Mouse (Mus musculus) left cerebral cortex, postnatal 10 days (tissue): ENCODE results near the gene Pdcl2. TPM values are rescaled to one million over a fixed set of nuclear protein-coding genes. Genes with fewer than 3 reads are reported as not detected.

Experiments
- DNase-seq, 2 experiments: peaks; one replicate each; pipeline ENCODE4 v3.0.0; 2021 to 2022; ENCODE audit warnings: low spot score in 2 of 2, mixed read lengths in 1 of 2; ENCODE audit errors: extremely low spot score in 1 of 2
- intact Hi-C: fragments of 180-260 bp; cut with DNase I; formaldehyde crosslinking; loops from one replicate; pipeline ENCODE4 v1.15.1; 2025
- total RNA-seq, 2 experiments: library from RNA; stranded (reverse); gene quantifications; 2 replicates each; pipeline ENCODE4 v1.2.3; 2021

Pdcl2 gene
- not detected for total RNA-seq

DNA sequence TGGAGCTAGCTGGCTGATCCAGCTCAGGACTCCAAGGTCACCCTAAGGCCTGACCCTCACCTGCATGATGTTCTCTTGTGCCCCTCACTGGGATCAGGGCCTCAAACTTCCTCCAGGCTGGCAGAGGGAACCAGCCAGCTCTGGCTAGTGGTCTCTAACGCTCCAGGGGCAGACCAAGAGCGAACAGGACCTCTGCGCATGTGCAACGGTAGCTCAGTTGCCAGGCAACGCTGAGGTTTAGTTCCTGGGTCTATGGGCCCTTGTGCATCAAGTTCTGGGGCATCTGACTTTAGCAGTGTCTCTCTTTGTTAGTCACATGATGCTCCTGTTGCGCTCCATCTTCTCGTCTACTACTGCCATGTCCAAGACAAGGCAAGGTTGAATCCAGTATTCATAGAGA lies at the start of gene Pdcl2:
Gene Pdcl2 (minus strand): TSS at position 204 of the 400 bp plus-strand sequence.
- intact Hi-C loops = no loop called here

DNA sequence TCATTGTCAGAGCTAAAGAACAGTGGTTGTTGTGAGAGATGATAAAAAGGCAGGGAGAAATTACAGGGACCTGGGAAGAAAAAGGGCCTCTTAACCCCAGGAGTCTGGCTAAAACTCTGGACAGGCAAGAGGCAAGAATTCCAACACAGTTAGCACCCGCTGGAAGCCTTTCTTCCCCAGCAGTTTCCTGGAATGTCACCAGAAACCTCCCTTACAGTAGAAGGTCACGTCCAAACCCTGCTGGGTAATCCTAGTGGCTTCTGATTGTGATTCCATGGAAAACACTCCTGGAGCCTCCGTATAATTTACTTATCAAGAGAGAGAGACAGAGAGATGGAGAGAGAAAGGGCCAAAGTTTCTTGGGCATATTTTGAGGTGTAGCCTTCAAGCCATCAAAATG lies 48.3 kb upstream of the Pdcl2 start:
- no peak for DNase-seq
- intact Hi-C loops = no loop called here

More for the DNA sequence above, at the start of gene Pdcl2:
- no peak for DNase-seq

DNA sequence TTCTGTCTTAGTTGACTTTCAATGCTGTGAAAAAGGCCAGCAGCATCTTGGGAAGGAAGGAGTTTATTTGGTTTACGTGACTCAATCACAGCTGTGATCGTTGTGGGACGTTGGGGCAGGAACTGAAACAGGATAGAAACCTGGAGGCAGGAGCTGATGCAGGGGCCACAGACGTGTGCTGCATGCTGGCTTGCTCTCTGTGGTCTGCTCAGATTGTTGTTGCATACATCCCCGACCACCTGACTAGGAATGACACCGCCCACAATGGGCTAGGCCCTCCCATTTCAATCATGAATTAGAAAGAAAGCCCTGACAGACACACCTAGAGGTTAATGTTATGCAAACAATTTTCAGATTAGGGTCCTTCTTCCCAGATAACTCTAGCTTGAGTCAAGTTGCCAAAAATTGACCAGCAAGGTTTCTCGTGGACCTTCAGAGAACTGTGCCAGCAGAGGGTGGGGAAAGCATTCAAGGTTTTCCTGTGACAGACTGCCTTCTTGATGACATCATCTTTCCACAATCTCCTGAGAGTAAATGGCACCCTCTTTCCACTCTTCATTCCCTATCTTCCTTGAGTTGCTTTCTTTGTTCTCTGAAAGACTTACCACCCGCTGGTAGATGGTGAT lies 38.4 kb upstream of the Pdcl2 start:
- intact Hi-C loops = no loop called here
- no peak for DNase-seq

DNA sequence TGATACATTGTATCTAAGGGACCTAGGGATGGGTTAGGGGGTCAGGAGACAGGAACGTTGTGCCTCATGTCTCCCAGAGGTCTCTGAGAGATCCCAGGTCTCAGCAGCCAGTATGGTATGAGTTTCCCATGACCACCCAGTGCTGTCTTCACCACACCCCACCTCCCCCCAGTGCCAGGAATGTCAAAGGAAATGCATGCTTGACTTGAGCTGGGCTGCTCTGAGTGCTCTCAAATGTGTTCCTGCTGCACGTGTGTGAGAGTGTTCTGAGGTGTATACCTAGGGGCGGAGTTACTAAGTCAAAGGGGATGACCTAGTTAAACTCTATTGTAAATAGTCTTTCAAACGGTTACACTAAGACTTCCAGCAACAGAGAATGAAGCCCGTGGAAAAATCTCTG lies 34.5 kb upstream of the Pdcl2 start:
- intact Hi-C loops = no loop called here
- no peak for DNase-seq

DNA sequence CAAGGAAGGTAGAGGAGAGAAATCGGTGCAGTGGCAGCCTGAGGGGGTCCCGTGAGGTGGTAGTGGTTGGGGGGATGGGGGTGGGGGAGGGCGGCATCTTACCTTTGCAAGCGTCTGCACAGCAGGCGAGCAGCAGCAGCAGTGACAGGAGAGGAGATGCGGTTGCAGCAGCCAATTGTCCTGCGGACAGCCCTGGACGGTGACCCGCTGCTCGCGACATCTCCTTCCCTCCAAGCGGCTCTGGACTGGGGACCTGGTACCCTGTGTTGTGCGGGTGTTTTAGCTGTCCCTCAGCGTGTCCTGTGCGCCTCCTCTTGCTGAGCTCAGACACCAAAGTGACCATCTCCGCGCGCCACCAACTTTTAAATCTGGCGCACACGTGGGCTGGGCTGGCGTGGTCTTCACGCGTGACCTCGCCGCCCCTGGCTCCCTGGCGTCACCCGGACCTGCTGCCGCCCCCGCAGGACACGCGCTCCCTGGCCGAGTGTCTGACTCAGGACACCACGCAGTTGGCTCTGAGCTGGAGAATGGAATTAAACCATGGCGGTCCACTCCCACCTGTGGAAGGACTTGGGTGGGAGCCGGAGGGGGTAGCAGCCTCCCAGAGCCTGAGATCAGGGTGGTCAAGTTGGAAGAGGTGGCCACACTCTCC lies 32.6 kb upstream of the Pdcl2 start, which contains the start of gene Nmu:
Gene Nmu (minus strand): TSS at position 336 of the 652 bp plus-strand sequence.
- intact Hi-C loops = no loop called here
- DNase-seq = peak in 1 of 2 experiments; percentile 28

DNA sequence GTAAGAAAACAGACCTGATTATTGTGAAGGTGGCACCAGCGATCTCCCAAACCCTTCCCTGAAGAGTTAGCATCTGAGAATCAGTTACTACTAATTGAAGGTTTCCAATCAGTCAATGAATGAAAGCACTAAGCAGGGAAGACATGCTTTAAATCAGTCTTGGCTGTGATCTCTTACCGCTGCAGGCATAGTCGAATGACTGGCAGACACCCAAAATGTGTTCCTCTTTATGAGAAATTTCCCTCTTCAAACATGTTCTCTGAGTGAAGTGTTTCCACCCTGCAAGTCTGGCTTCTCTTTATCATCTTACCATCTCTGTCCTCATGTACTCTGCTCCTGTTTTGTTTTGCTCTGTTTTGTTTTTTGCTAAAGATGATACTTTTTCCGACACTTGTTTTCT lies 29.8 kb upstream of the Pdcl2 start:
- intact Hi-C loops = no loop called here
- no peak for DNase-seq

DNA sequence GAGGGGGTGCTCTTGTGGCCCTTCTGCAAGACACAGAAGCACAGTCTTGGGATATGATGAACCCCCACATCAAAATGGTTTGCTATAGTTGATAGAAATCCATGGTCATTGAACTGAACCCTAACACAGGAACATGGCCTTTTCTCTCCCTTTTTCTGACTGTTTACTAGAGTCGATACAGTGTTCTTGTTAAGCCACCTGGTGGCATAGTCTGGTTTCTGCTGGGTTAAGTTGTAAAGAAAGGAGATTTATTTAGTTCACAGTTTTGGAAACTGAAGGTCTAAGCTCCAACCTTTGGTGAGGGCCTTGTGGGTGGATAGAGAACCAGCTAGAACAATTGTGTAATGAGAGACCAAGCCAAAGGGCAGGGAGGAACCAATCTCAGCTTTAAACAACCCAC lies 29.1 kb upstream of the Pdcl2 start:
- intact Hi-C loops = no loop called here
- DNase-seq = no peak

DNA sequence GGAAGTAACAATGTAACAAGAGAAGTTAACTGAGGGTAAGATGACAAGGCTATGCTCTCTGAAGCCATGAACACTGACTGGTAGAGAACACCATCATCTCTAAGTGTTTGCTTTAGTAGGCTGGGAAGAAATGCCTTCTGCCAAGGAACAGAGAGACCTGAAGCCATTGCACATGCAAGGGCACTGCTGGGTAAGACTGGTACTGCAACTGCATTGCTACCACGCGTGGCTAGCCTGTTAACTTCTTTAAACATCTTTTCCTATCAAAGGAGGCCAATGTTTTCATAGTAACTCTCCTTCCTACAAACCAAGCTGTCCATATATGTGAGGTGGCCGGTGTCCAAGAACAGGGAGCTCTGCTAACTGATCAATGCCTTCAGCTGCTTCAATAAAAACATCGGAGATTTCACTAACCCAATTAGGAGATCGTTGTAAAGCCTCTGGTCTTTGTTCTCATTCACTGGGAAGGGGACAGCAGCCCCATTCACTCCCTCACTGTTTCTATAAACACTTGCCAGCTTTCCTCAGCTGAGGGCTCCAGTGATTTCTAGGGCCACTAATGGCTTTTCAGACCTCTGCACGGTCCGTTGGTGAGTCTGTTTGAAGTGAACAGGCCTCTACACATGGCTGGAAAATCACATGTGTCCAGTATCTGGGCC lies 21.1 kb upstream of the Pdcl2 start:
- DNase-seq = peak; percentile 11 to 27
- intact Hi-C loops = no loop called here

DNA sequence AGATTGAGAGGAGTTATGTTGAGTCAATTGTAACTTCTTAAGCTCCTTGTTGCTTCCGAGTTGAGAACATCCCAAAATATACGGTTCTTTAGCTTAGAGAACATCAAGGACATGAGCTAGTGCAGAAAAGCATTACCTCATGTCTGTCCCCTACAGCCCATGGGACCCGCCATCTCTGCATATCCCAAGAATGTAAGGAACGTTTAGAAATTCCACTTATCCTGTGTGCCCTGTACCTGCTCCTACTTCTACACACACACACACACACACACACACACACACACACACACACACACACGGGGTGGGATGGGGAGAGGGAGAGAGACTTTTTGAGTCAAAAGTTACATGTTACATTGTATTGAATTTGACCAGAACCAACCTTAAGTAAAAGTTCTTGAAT lies 20.6 kb upstream of the Pdcl2 start:
- DNase-seq = no peak
- intact Hi-C loops = no loop called here

DNA sequence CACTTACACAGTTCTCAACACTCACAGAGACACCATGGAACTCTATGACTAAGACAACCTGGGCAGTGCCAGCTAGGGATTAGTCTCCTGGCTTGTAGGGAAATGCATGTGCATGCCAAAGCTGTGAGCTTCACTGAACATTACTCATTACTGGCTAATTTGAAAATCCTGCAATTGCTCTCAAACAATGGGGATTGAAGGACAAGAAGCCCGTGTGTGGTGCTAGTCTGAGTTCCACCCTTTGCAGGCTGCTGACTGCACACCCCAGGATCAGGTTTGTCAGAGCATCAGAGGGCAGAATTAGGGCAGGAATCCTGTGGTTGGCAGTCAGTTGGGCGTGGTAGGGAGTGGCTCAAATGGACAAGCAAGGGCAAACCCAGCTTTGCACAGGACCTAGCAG lies 15.2 kb upstream of the Pdcl2 start:
- intact Hi-C loops = no loop called here

DNA sequence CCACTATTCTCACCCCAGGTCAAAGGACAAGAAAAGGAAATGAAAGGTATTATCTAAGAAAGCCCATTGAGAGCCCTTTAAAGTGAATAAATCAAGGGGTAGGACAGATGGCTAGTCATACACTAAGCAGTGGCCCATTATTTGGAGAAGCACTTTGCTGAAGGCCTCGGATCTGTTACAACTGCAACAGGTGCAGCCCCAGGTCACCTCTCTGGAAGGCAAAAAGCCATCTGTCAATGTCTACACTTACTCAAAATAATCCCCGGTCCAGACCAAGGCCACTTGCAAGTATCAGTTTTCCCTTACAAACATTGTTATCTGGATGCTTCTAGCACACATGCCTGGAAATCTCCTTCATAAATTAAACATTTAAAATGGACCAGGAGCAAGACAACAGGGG lies 10.0 kb upstream of the Pdcl2 start:
- intact Hi-C loops = no loop called here
- DNase-seq = no peak

More for the DNA sequence above, 15.2 kb upstream of the Pdcl2 start:
- peak in 1 of 2 experiments; percentile 21 for DNase-seq

DNA sequence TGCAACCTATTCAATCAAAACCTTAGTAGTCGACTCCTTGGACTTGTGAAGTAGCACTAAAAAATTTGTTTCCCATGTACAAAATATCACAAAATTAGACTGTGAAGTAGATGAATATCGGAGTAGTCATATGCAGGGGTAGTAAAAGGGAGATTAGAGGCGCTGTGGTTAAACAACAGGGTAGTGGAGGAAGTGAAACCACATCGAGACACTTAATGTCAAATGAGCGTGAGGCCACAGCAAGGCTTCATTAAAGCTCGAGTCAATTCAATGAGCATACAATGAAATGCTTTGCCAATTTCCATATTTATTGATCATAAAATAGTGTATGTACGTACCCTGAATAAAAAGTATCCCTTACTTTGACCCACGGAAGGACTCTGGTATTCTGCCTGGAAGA lies 6.1 kb upstream of the Pdcl2 start:
- intact Hi-C loops = no loop called here
- no peak for DNase-seq

DNA sequence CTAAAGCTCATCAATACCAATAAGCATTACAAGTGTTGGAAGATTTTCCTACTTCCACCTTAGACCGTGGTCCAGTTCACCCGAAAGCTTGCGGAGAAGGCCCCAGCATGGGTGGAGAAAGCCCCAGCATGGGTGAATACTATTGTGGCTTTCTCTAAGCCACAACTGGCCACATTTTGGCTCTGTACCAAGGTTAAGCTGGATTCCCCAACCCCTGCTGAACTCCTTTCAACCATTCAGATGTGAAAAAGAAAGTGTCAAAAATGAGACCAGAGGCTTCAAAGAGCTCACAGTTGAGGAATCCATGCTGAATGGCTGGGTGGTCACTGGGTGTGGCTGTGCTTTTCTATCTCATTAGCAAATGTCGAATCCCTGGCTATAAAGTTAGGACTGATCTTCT lies 2.9 kb upstream of the Pdcl2 start:
- DNase-seq = no peak
- intact Hi-C loops = no loop called here

DNA sequence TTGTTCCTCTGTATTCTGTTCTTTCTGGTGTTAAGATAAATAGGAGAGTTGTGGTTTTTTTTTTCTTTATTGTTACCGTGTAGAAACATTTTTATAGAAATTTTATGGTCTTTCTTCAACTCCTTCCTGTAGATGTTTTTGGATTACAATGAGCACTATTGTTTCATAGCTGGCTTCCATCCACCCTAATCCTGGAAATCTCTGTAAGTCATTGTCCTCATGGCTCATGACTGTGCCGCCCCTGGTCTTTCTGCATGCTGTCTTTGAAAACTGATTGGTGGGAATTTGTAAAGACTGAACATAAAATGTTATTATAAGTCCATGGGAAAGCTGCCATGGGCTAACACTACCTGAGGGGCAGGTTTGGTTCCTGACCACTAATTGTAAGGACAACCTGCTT lies 3.7 kb downstream of the Pdcl2 start:
- intact Hi-C loops = no loop called here
- no peak for DNase-seq

DNA sequence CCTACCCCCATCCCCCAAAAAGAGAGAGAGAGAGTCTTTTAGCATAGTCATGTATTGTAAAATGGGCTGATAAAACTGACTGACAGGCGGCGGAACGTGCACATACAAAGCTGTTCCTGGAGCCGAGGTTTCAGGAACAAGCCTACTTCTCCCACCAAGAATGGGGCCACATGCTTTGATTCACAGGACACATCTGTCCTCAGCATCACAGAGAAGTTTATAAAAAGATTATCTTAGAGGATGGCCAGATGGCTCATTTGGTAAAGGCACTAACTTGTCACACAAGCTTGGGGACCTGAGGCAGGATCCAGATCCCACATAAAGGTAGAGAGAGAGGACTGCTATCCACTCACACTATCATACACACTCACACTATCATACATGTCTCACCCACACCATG lies 5.8 kb downstream of the Pdcl2 start:
- intact Hi-C loops = no loop called here
- DNase-seq = no peak

DNA sequence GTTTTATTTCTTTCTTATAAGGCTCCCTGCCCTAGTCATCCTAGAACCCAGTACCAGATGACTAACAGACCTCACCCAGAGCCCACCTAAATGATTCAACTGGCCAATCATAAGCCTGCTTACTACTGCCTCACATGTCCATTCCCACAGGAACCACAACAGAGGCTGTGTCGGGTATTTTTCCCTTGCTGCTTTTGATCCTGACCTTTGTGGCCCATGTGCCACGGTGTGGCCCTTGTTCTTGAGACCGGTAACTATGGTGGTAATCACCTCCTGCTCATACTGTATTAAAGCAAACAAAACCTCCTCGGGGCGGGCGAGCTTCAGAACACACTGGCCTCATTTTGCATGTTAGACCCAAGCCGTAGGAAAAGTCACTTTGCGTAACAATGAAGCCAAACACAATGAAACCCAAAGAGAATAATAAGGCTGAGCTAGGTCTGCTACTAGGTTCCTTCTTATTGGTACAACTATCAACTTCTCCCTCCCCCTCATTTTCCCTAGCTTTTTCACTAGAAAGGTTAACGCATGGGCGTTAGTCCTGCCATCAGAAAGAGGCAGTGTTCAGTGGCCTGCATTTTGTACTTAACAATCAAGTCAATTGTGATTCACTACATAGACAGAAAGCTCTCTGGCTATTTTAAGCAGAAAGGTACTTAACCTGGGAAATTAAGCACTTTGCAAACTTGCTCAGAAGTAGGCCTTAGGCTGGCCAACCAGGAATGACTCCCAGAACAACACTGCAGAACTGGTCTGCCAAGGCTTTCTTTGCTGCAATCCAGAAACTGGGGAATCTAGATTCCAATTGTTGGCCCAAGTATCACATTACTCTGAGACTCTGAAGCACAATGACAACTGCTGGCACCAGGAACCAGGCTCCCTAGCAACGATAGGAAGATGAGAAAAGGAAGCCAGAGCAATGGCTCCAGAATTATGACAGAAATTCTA lies 9.4 kb downstream of the Pdcl2 start:
- intact Hi-C loops = no loop called here
- DNase-seq = no peak

DNA sequence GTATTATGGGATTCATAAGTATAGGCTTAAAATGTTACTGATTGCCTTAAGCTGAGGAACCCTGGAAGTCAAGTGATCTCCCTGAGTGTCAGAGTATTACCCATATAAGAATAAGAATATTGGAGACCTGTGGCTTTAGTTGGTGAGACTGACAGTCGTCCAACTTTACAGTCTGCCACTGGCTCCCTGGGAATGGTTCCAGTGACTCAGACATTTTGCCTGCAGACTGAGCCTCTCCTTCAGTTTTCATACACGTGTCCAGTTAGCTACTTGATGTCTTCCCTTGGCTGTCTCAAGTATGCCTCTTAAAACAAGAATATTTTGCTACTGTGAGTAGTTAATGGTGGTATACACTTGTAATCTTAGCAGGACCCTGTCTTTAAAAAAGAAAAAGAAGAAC lies 22.8 kb downstream of the Pdcl2 start:
- DNase-seq = no peak
- intact Hi-C loops = loop anchor here (10.0 kb wide), 2 partner anchors 107 to 227 kb away; no protein-coding TSS in a partner anchor

DNA sequence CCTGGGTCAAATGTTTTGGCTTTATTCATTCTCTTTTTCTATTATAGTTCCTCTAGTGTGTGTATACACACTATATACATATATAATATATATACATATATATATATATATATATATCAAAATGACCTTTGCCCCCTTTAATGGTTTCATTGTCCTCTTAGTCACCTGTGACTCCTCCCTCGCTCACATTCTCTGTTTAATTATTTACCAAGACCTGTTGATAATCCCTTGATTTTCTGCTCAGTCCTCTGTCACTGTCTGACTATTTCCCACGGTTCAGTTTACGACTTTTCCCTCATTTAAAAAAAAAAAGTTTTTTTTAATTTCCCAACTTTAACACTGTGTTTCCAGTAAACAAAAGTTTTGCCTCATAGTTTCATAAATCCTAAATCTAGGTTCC lies 24.7 kb downstream of the Pdcl2 start:
- DNase-seq = no peak
- intact Hi-C loops = loop anchor here (10.0 kb wide), 2 partner anchors 109 to 229 kb away; no protein-coding TSS in a partner anchor

DNA sequence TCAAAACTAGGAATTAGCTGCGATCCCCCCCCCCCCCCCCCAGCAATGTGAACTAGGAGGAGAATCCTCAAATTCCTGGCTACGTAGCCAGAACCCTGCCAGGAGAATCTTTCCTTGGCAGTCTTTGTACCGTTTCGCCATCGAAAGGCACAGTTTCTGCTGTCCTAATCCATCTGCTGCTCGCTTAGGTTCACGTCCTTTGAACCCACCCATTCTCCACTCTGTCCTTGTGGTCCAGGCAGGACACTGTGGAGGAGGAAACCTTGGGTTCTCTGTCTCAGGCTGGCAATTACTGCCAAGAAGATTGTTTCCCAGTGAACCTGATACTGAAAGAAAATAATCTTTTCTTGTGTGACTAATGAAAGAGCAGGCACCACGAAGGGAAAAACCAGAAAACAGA lies 25.3 kb downstream of the Pdcl2 start:
- DNase-seq = no peak
- intact Hi-C loops = loop anchor here (10.0 kb wide), 2 partner anchors 109 to 229 kb away; no protein-coding TSS in a partner anchor
